Mouse (Mus musculus) heart, postnatal 0 days (tissue): Measurements from ENCODE around the gene Rgs7bp. TPM values are rescaled to one million over a fixed set of nuclear protein-coding genes. Genes with fewer than 3 reads are reported as not detected.

ENCODE experiments used
- ATAC-seq: fragments of 200-750 bp; cut with Nextera tagmentation; 2 replicates; pipeline ENCODE4 v1.8.0; 2017; ENCODE audit warnings: low read depth, moderate number of reproducible peaks, moderate library complexity; ENCODE audit not compliant: insufficient read depth
- DNase-seq: peaks from one replicate; pipeline ENCODE4 v3.0.0-alpha.2; 2016; ENCODE audit warnings: low spot score
- H3K27ac ChIP-seq: fragments of 300-500 bp; sonication (generic); 2 replicates; pipeline ENCODE4 v1.5.1; 2014; ENCODE audit warnings: low read depth, mild to moderate bottlenecking
- H3K27me3 ChIP-seq: fragments of 300-500 bp; sonication (generic); 2 replicates; pipeline ENCODE4 v1.6.1; 2014; ENCODE audit warnings: low read length, mixed read lengths; ENCODE audit not compliant: control insufficient read depth, insufficient read depth
- H3K36me3 ChIP-seq: fragments of 300-500 bp; sonication (generic); replicated peaks from 2 replicates; pipeline ENCODE4 v1.6.1; 2014; ENCODE audit warnings: low read length, mixed read lengths; ENCODE audit not compliant: control insufficient read depth, insufficient read depth
- H3K4me1 ChIP-seq: fragments of 300-500 bp; sonication (generic); 2 replicates; pipeline ENCODE4 v1.6.1; 2014; ENCODE audit warnings: antibody characterized with exemption; ENCODE audit not compliant: control insufficient read depth, insufficient read depth
- H3K4me2 ChIP-seq: fragments of 300-500 bp; sonication (generic); 2 replicates; pipeline ENCODE4 v1.6.1; 2014; ENCODE audit warnings: low read depth, mild to moderate bottlenecking, low read length, moderate library complexity
- H3K4me3 ChIP-seq: fragments of 300-500 bp; sonication (generic); 2 replicates; pipeline ENCODE4 v1.5.1; 2014; ENCODE audit warnings: low read depth, low read length
- H3K9ac ChIP-seq: fragments of 300-500 bp; sonication (generic); replicated peaks from 2 replicates; pipeline ENCODE4 v1.6.1; 2014; ENCODE audit warnings: low read depth, low read length, mixed read lengths
- H3K9me3 ChIP-seq: fragments of 300-500 bp; sonication (generic); replicated peaks from 2 replicates; pipeline ENCODE4 v1.6.1; 2016; ENCODE audit warnings: low read length; ENCODE audit not compliant: control insufficient read depth
- CTCF ChIP-seq: IDR thresholded peaks from 2 replicates; pipeline ENCODE4 v1.5.1; 2016; ENCODE audit warnings: antibody characterized with exemption, control low read depth, low read depth
- EP300 ChIP-seq: IDR thresholded peaks from 2 replicates; pipeline ENCODE4 v1.6.1; 2016; ENCODE audit warnings: antibody characterized with exemption, low read depth
- WGBS: fragments of 180-500 bp; shearing (Covaris S2); extraction: QIAGEN DNeasy Blood & Tissue Kit; methylation state at CpG from one replicate; pipeline ENCODE4 v1.1.7; 2014; 5-methylcytosine and 5-hydroxymethylcytosine counted together
- polyA plus RNA-seq: library from polyadenylated mRNA; unstranded; fragments of >200 nt; fragmentation: Nextera tagmentation; extraction: Ambion mirVana; gene quantifications from 2 replicates; pipeline ENCODE4 v1.2.1, GENCODE M21; 2015
- total RNA-seq: library from RNA; depleted of rRNA; stranded (reverse); fragments of >200 nt; gene quantifications from 2 replicates; pipeline ENCODE4 v1.2.3, GENCODE M21; 2014; ENCODE audit warnings: low replicate concordance

Gene Rgs7bp
- total and polyA plus RNA-seq, 2 experiments from 2014 or later = 1.8 to 2.7 TPM

GRCm38 (mm10) chr13:105066890-105067845 is 12.4 kb upstream of the Rgs7bp start:
- ATAC-seq = no peak
- 47% methylated on average over 7 of the region's 7 CpGs for WGBS
- TF ChIP-seq CTCF (no peak), EP300 (no peak)

GRCm38 (mm10) chr13:105066119-105066518 is 11.4 kb upstream of the Rgs7bp start:
- Histone ChIP-seq H3K27ac (no peak overlapping the region), H3K9me3 (no peaks in the 10 kb centered on the region), H3K36me3 (no peaks in the 10 kb centered on the region), H3K4me3 (no peak overlapping the region), H3K4me2 (no peak overlapping the region), H3K4me1 (no peaks in the 10 kb centered on the region), H3K9ac (no peak overlapping the region), H3K27me3 (no peaks in the 10 kb centered on the region)
- no peak for DNase-seq
- ATAC-seq = no peak
- TF ChIP-seq EP300 (no peak), CTCF (no peak)

More at GRCm38 (mm10) chr13:105066890-105067845, 12.4 kb upstream of the Rgs7bp start:
- no peaks in the 10 kb centered on the region for H3K4me1 ChIP-seq
- no peak overlapping the region for H3K4me3 ChIP-seq
- H3K9ac ChIP-seq = no peak overlapping the region
- H3K27me3 ChIP-seq = no peaks in the 10 kb centered on the region
- no peaks in the 10 kb centered on the region for H3K9me3 ChIP-seq
- no peak for DNase-seq
- no peak overlapping the region for H3K27ac ChIP-seq
- H3K36me3 ChIP-seq = no peaks in the 10 kb centered on the region
- no peak overlapping the region for H3K4me2 ChIP-seq

GRCm38 (mm10) chr13:105055374-105055773 is 644 bp upstream of the Rgs7bp start:
- Histone ChIP-seq H3K9ac (no peak overlapping the region), H3K9me3 (no peaks in the 10 kb centered on the region), H3K27me3 (no peaks in the 10 kb centered on the region), H3K27ac (peak overlapping the region; percentile 67), H3K4me2 (peak overlapping the region; percentile 91), H3K36me3 (no peaks in the 10 kb centered on the region), H3K4me3 (peak overlapping the region; percentile 71), H3K4me1 (peaks cover 11% of the 10 kb centered on the region; the same call in 1 of the 2 replicates)
- DNase-seq (peak; percentile 44), ATAC-seq (peak; percentile 31; the same call in 1 of the 2 replicates)
- WGBS = 26% methylated on average over 5 of the region's 5 CpGs
- TF ChIP-seq CTCF = no peak
- no peak for TF ChIP-seq EP300

GRCm38 (mm10) chr13:105054941-105055309 is 195 bp upstream of the Rgs7bp start:
- H3K27ac ChIP-seq = peak overlapping the region; percentile 67
- peak overlapping the region; percentile 45 for H3K9ac ChIP-seq
- DNase-seq (peak; percentile 26), ATAC-seq (peak; percentile 21; the same call in 1 of the 2 replicates)
- peaks cover 11% of the 10 kb centered on the region; the same call in 1 of the 2 replicates for H3K4me1 ChIP-seq
- TF ChIP-seq CTCF = no peak
- no peak for TF ChIP-seq EP300
- peak overlapping the region; percentile 91 for H3K4me2 ChIP-seq
- no peaks in the 10 kb centered on the region for H3K27me3 ChIP-seq
- peak overlapping the region; percentile 71 for H3K4me3 ChIP-seq
- no peaks in the 10 kb centered on the region for H3K9me3 ChIP-seq
- no peaks in the 10 kb centered on the region for H3K36me3 ChIP-seq
- under 1% methylated on average over 8 of the region's 8 CpGs for WGBS

GRCm38 (mm10) chr13:105053618-105054017 is 1.1 kb downstream of the Rgs7bp start:
- TF ChIP-seq EP300 (no peak), CTCF (no peak)
- Histone ChIP-seq H3K4me3 (peak overlapping the region; percentile 71), H3K9ac (peak overlapping the region; percentile 45), H3K36me3 (no peaks in the 10 kb centered on the region), H3K27ac (no peak overlapping the region), H3K27me3 (no peaks in the 10 kb centered on the region), H3K9me3 (no peaks in the 10 kb centered on the region), H3K4me2 (peak overlapping the region; percentile 91), H3K4me1 (peaks cover 11% of the 10 kb centered on the region; the same call in 1 of the 2 replicates)
- WGBS = 3% methylated on average over 12 of the region's 12 CpGs
- DNase-seq (peak; percentile 43), ATAC-seq (peak; percentile 47)
